Mouse (Mus musculus) gastrocnemius, postnatal 25 days (tissue): ENCODE data around the gene Gpr62. TPM values are rescaled to one million over a fixed set of nuclear protein-coding genes. Genes with fewer than 3 reads are reported as not detected.
"Not testable (repeated sequence)": the region's sequence is repeated elsewhere in the genome, so short reads cannot be mapped to it uniquely, and the experiment has no call there.

Source experiments
- DNase-seq: peaks from one replicate; pipeline ENCODE4 v3.0.0; 2022
- long read RNA-seq, 2 experiments: library from polyadenylated mRNA; stranded (forward); transcript quantifications; one replicate each; pipeline ENCODE4 v2.0.0; 2021
- total RNA-seq, 2 experiments: library from RNA; stranded (reverse); gene quantifications; 1 replicate in 1 of 2; 2 replicates in 1 of 2; pipeline ENCODE4 v1.2.3; 2021

Gene Gpr62
- under 1 TPM in 1 of 2 experiments, not detected in 1; 0.18 TPM for total RNA-seq
- long read RNA-seq, experiment 1, partial matches to known transcripts, result 0 of 1 reads
- long read RNA-seq, experiment 1, other reads (novel, unspliced or antisense), result 0 of 1 reads
- long read RNA-seq, experiment 2, partial matches to known transcripts, result 0 of 1 reads
- long read RNA-seq, experiment 2, other reads (novel, unspliced or antisense), result 0 of 1 reads

DNA sequence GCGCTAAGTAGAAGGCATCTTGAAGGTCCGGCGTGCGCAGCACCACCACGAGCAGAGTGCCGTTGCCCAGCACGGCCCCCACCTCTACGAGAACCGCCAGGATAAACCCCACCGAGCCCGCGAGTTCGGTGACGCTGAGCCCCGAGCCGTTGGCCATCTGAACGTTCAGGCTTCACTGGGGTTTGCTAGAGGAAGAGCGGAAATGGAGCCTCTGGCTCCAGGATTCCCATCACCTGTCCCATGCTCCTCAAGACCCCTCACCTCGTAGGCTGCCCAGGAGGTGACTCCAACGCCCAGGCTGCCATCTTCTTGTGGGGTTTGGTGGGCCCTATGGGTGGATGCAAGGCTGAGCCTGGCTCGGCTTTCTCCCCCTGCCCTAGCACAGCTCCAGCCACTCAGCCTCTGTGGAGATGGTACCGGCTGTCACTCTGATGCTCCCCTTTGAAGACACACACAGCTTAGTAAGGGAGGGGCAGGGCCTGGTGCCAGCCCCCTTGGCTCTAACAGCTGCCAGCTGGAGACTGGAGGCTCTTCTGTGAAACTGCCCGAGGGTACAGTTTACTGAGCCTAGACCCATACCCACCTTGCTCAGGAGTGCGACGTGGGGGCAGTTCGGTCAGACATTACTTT is at the start of gene Gpr62:
Gpr62 (minus strand) TSS at position 368 of the 630 bp plus-strand sequence.
- peak; percentile 53 for DNase-seq

DNA sequence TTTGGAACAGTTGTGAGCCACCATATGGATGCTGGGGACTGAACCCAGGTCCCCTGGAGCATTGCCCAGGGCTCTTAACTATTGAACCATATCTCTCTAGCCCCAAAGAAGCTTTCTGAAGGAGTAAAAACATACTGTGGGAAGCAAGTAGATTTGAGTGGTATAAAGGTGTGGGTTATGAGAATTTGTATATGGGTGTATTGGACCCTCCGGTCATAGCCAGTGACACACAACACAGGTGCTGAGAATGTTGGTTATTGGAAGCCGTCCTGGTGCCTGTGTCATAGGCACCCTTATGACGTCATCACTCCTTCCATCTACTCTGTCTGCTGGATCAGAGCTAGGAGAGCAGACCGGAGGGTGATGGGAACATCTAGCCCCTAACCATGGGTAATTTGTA is 48.5 kb upstream of the Gpr62 start, which contains the start of gene Iqcf5:
Iqcf5 (plus strand) TSS at position 301 of the 400 bp plus-strand sequence.
- DNase-seq, result no peak

DNA sequence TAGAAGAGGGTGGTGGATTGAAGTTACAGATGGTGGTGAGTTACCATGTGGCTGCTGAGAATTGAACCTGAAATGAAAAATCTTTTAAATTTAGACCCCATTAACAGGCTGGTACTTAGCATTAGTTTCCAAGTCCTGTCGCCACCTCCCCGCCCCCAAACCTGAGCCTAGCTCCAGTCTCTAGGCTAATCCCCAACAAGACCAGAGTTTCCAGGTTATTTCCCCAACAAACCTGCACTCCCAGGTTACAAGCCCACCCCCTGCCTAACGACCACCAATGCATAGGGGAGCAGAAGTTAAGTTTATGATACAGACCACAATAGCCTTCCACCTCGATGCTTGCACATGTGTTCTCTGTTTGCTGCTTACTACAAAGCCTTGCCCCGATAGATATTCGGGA is 47.8 kb upstream of the Gpr62 start:
- no peak for DNase-seq

GRCm38 (mm10) chr9:106512729-106513450 is 47.2 kb upstream of the Gpr62 start:
- DNase-seq, result no peak

GRCm38 (mm10) chr9:106509356-106509755 is 43.6 kb upstream of the Gpr62 start:
- DNase-seq, result no peak

- no peak for DNase-seq
These were observed 38.5 kb upstream of the Gpr62 start for GRCm38 (mm10) chr9:106504246-106504645.

GRCm38 (mm10) chr9:106501846-106502245 is 36.1 kb upstream of the Gpr62 start:
- no peak for DNase-seq

- DNase-seq, result no peak
These were observed 33.9 kb upstream of the Gpr62 start, which contains the start of gene Iqcf1 for GRCm38 (mm10) chr9:106499667-106500066. Gene Iqcf1 (plus strand): TSS chr9:106499967.

DNA sequence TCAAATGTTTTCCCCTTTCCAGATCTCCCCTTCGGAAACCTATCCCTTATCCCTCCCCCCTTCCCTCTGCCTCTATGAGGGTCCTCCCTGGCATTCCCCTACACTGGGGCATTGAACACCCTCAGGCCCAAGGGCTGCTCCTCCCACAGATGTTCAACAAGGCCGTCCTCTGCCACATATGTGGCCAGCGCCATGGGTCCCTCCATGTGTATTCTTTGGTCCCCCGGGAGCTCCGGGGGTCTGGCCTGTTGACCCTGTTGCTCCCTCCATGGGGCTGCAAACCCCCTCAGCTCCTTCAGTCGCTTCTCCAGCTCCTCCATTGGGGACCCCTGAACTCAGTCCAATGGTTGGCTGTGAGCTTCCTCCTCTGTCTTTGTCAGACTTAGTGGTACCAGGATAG is 21.9 kb upstream of the Gpr62 start:
- not testable (repeated sequence) for DNase-seq

DNA sequence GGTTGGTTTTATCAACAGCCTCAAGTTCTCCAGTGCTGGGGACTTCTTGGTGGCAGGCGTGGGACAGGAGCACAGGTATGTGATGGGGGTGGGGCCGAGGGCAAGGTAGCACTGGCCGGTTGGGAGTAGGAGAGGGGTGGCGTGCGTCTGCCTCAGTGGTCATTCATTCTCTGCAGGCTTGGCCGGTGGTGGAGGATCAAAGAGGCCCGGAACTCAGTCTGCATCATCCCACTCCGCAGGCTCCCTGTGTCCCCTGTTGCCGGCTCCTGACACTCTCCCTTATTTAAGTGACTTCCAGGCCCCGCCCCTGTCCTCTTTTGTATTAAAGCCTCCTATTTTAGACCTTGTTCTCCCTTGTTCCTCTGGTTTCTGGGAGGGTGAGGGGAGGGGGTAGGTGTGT is 19.3 kb upstream of the Gpr62 start:
- DNase-seq, result no peak

GRCm38 (mm10) chr9:106483606-106484005 is 17.9 kb upstream of the Gpr62 start:
- DNase-seq, result no peak

DNA sequence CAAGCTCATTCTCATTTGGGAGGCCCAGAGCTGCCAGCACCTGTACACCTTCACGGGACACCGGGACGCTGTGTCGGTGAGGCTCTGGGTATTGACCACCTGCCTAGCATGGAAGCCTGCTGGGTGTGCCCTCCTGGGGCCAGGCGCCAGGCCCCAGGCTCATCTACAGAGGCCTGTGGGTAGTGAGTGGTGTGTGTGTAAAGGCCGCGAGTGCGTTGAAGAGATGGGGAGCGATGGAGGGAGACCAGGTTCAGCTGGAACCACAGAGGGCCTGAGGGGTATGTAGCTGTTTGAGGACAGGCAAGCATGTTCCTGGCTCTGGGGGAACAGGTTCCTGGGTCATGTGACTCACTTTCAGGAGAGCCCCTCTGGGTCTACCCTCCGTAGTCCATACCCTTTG is 17.4 kb upstream of the Gpr62 start:
- DNase-seq, result no peak

DNA sequence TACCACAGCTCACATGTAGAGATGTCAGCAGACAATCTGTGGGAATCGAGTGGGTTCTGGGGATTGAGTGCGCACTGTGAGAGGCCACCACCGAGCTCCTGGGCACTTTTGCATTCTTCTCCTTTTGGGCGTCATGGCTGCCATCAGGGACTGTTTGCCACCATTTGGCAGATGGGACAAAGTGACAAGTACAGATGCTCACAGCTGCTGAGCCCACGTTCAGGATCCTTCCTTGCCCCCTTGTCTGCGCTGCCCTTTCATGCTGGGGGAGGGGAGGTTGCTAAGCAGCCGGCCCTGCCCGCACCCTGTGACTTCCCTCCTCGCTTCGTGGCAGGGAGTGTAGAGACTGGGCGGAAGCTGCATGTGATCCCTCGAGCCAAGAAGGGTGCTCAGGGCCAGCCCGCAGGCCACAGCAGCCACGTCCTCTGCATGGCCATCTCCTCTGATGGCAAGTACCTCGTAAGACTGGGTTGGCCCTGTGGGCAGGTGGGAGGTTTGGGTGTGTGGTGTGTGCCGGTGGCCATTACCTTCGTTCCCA is 16.9 kb upstream of the Gpr62 start:
- no peak for DNase-seq

GRCm38 (mm10) chr9:106481676-106482075 is 15.9 kb upstream of the Gpr62 start:
- no peak for DNase-seq

GRCm38 (mm10) chr9:106481075-106481474 is 15.3 kb upstream of the Gpr62 start:
- DNase-seq, result no peak

GRCm38 (mm10) chr9:106480541-106480940 is 14.8 kb upstream of the Gpr62 start:
- peak; percentile 5 for DNase-seq

DNA sequence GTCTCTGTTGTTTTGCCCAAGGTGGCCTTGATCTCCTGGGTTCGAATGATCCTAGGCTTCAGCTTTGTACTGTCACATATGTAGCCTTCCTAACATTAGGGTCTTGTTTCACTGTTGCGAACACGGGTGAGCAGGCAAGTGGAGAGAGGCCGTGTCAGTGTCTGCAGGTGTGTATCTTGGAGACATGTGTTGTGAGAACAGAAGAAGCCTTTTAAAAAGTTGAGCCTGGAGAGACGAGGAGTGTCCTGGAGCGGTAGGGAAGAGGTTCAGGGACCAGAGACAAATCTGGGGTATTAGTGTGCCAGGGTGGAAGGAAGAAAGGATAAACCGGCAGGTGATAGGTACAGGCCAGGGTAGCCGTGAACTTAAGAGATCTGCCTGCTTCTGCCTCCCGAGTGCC is 12.4 kb upstream of the Gpr62 start:
- DNase-seq, result no peak

DNA sequence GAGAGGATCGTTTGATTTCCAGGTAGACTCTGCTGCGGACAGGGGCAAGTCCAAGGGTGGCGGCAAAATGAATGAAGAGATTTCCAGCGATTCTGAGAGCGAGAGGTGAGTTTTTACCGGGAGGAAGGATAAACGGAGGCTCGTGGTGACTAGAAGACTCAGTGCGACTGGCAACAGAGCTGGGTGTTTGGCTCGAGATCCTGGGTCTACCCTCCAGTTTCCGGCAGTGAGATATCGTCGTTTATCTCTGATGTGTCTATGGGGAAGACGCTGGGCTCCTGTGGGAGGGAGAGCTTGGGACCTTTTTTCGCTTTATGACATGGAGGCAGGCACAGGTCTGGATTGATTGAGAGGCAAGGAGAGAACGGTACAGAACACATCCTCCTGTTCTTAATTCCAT is 11.9 kb upstream of the Gpr62 start:
- DNase-seq, result no peak

GRCm38 (mm10) chr9:106476924-106477484 is 11.3 kb upstream of the Gpr62 start, which contains the start of gene Parp3:
Gene Parp3 (minus strand): TSS chr9:106476949.
- DNase-seq, result peak; percentile 99

GRCm38 (mm10) chr9:106476002-106476923 is 10.5 kb upstream of the Gpr62 start:
- peak; percentile 82 for DNase-seq

DNA sequence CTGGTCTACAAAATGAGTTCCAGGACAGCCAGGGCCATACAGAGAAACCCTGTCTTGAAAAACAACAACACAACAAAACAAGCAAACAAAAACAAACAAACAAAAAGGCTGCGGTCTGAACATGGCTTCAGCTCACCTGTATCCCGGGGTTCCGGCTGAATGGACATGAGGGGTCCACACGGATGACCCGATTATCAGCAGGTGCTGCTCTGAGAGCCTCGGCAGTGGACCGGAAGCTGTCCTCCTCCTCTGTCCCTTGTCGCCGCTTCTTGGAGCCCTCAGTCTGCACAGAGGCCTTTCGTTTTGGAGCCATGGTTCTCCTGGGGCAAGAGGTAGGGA is 9.9 kb upstream of the Gpr62 start, which contains the start of gene Rrp9:
Rrp9 (plus strand) TSS at position 301 of the 339 bp plus-strand sequence.
- DNase-seq, result no peak
